In the genomic region with DNA sequence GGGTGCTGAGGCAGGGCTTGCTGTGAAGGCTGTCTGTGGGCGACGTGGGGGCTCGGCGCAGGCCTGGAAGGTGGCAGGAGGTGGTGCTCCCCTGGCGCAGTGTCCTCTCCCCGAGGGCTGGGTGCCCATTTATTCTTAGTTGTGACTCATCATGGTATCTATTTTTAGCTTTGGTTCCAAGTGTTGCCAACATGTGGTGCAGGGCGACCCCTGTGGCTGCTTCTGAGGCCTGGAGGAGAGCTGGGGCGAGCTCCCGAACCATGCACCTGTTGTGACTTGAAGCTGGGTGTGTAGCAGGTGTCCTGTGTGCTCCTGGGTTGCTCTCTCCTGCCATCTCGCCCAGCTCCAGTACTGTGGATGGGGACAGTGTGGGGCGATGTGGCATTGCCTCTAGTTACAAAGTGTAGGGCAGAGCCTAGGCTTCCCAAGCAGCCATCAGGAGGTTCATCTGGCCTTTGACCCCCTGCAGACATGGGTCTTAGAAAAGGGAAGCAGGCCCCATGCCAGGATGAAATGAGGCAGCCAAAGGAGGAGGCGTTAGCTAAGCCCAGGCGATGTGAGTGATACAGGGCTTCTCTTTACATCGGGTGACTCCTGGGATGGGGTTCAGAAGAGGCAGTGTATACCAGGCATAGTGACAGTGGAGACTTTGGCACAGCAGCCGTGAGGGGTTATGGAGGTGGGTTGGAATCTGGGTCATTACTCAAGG, we compare ENCODE assay signal across 10 mouse cellular contexts. TPM values are rescaled to one million over a fixed set of nuclear protein-coding genes. Genes with fewer than 3 reads are reported as not detected.
A peak's percentile ranks its signal among the peaks of the same experiment; 100 is the strongest.
DNase-seq lines count a peak whose midpoint lies in the region; ATAC-seq and TF ChIP-seq lines count a peak whose summit lies in the region.
"Had no signal": no experiment of that assay in that cellular context is flagged by ENCODE, and none has a peak within 500 bp of the region (broad histone marks: within the 10 kb centered on the region; RNA-seq: fewer than 3 reads in every experiment).

No protein-coding gene starts in this region.

- peak; percentile 40 to 71; a peak in 3 of 4 replicates for ATAC-seq in hematopoietic stem cell, adult 5-6 weeks (replicated peaks in 1 of 2; ENCODE audit: insufficient read depth in 1 of 2, low FRiP score in 2 of 2, low TSS enrichment in 1 of 2, low read depth in 1 of 2, poor library complexity in 2 of 2, severe bottlenecking in 2 of 2)
- peak; percentile 17; the same call in 1 of the 2 replicates for ATAC-seq in stomach, postnatal 0 days (ENCODE audit: low FRiP score, low TSS enrichment)
- no peak for ATAC-seq in erythroblast, adult 5-6 weeks (replicated peaks; ENCODE audit: low FRiP score, poor library complexity, severe bottlenecking)

- TF ChIP-seq EP300 in stomach, postnatal 0 days (optimal IDR thresholded peaks at IDR 0.05), result no peak

- H3K27ac ChIP-seq in stomach, postnatal 0 days (replicated peaks), result no peak overlapping the region

- 62% methylated on average over 15 of the region's 15 CpGs for WGBS in stomach, postnatal 0 days

- TF ChIP-seq CTCF in stomach, postnatal 0 days (IDR thresholded peaks at IDR 0.05; ENCODE audit: low read depth), result peak; percentile 68

- peaks cover 11% of the 10 kb centered on the region for H3K4me1 ChIP-seq in stomach, postnatal 0 days (replicated peaks; ENCODE audit: control insufficient read depth, insufficient read depth)

- no peaks in the 10 kb centered on the region for H3K9me3 ChIP-seq in stomach, postnatal 0 days (ENCODE audit: control insufficient read depth, low read length)

- H3K9ac ChIP-seq in stomach, postnatal 0 days (ENCODE audit: low read length), result no peak overlapping the region

- H3K27me3 ChIP-seq in stomach, postnatal 0 days (ENCODE audit: control insufficient read depth, insufficient read depth, low read length), result no peaks in the 10 kb centered on the region

- peak; percentile 52 to 55 for DNase-seq in lung, adult 18-20 months
- no peak for DNase-seq in lung, postnatal 25 days (ENCODE audit: low spot score)
- DNase-seq in adrenal gland, adult 8-10 months, result peak; percentile 65
- peak; percentile 91 for DNase-seq in gastrocnemius, adult 18-20 months (ENCODE audit: low spot score)
- DNase-seq in stomach, postnatal 0 days (ENCODE audit: low spot score), result peak; percentile 30
- DNase-seq in kidney, postnatal 4 days, result no peak

- no peak overlapping the region for H3K4me2 ChIP-seq in stomach, postnatal 0 days (replicated peaks; ENCODE audit: low read depth)

- H3K36me3 ChIP-seq in stomach, postnatal 0 days (ENCODE audit: control insufficient read depth, insufficient read depth, low read length), result no peaks in the 10 kb centered on the region

- no peak overlapping the region for H3K4me3 ChIP-seq in stomach, postnatal 0 days (ENCODE audit: low read depth, low read length)

RNA-seq across cellular contexts. Expression of a gene that starts 23.0 kb away (rescaled TPM):
- total RNA-seq in adrenal gland, adult 8-10 months (2022), result 10 to 100 TPM; 17.3 to 32.1 (median 24.2) TPM
- 100 to 1,000 TPM in 1 of 2 experiments, 10 to 100 TPM in 1; 93.6 to 108 TPM for total RNA-seq in gastrocnemius, adult 18-20 months (2021)
- total RNA-seq in hematopoietic stem cell, adult 5-6 weeks (2017), result 7.4 and 10.9 TPM in 2 replicates
- polyA plus RNA-seq in stomach, postnatal 0 days (2015; fragmentation: Nextera tagmentation; extraction: Ambion mirVana), result 10.4 and 13.8 TPM in 2 replicates
- total RNA-seq in erythroblast, adult 5-6 weeks (2015; ENCODE audit: low replicate concordance), result 4.6 and 6.7 TPM in 2 replicates
- 3.8 and 9.4 TPM in 2 replicates for total RNA-seq in erythroblast, adult 5-6 weeks (2017; ENCODE audit: low replicate concordance)

RNA-seq across cellular contexts. Expression of a gene that starts 33.2 kb away (rescaled TPM):
- total RNA-seq in adrenal gland, adult 8-10 months (2022), result not detected
- not detected for total RNA-seq in gastrocnemius, adult 18-20 months (2021)
- not detected in 2 replicates for total RNA-seq in hematopoietic stem cell, adult 5-6 weeks (2017)
- polyA plus RNA-seq in stomach, postnatal 0 days (2015; fragmentation: Nextera tagmentation; extraction: Ambion mirVana), result 1,647 and 1,784 TPM in 2 replicates
- not detected in 2 replicates for total RNA-seq in erythroblast, adult 5-6 weeks (2015; ENCODE audit: low replicate concordance)
- not detected in 2 replicates for total RNA-seq in erythroblast, adult 5-6 weeks (2017; ENCODE audit: low replicate concordance)
- total RNA-seq: adrenal gland, adult 18-20 months had no signal
- polyA plus RNA-seq: neural tube, embryonic 11.5 days had no signal

Comparison
In these comparisons a context has a peak if more than half of its experiments do, and no peak if none do; other contexts are left out.
1. DNase-seq: peak in lung, adult 18-20 months (2 of 2), adrenal gland, adult 8-10 months (single experiment), gastrocnemius, adult 18-20 months (single experiment) and stomach, postnatal 0 days (single experiment); none in lung, postnatal 25 days (single experiment) and kidney, postnatal 4 days (0 of 2).